Mouse (Mus musculus) CH12.LX (cell line): ENCODE results near the gene Serpine2. TPM values are rescaled to one million over a fixed set of nuclear protein-coding genes. Genes with fewer than 3 reads are reported as not detected.

Experiments
- DNase-seq: peaks from one replicate; pipeline ENCODE4 v3.0.0-alpha.2; 2013; ENCODE audit errors: extremely low read depth
- H3K27ac ChIP-seq: 2 replicates; pipeline ENCODE4 v1.5.1; 2012; ENCODE audit warnings: low read depth, mild to moderate bottlenecking, control low read depth, moderate library complexity; ENCODE audit not compliant: insufficient read depth
- H3K27me3 ChIP-seq: replicated peaks from 2 replicates; pipeline ENCODE3; 2012; ENCODE audit warnings: inconsistent platforms
- H3K36me3 ChIP-seq, 2 experiments: replicated peaks in 1 of 2; 2 replicates each; pipeline versions ENCODE3 to v1.6.1; 2012; ENCODE audit warnings: inconsistent platforms in 1 of 2, low read length in 1 of 2, mild to moderate bottlenecking in 1 of 2, mixed read lengths in 1 of 2, moderate library complexity in 1 of 2; ENCODE audit not compliant: control insufficient read depth in 1 of 2, insufficient read depth in 1 of 2
- H3K4me1 ChIP-seq, 2 experiments: 2 replicates each; pipeline ENCODE4 v1.6.1; 2012; ENCODE audit warnings: inconsistent platforms in 1 of 2, moderate library complexity in 1 of 2; ENCODE audit not compliant: insufficient read depth in 2 of 2, control insufficient read depth in 1 of 2
- H3K4me2 ChIP-seq: 2 replicates; pipeline ENCODE4 v1.6.1; 2012; ENCODE audit warnings: low read depth, mild to moderate bottlenecking, control low read depth; ENCODE audit not compliant: poor library complexity, insufficient read depth, severe bottlenecking
- H3K4me3 ChIP-seq, 3 experiments: fragments of 150-350 bp in 1 of 3; sonication (generic) in 1 of 3; replicated peaks in 1 of 3; 2 replicates each; pipeline versions ENCODE3 to v1.5.1; 2011 to 2012; ENCODE audit warnings: low read depth in 2 of 3, low read length in 2 of 3, mild to moderate bottlenecking in 2 of 3, moderate library complexity in 2 of 3, control low read depth in 1 of 3, improper control_type of control experiment in 1 of 3, inconsistent platforms in 1 of 3, mixed read lengths in 1 of 3; ENCODE audit not compliant: poor library complexity in 1 of 3
- H3K79me2 ChIP-seq: replicated peaks from 2 replicates; pipeline ENCODE4 v1.6.1; 2012; ENCODE audit warnings: mild to moderate bottlenecking, moderate library complexity; ENCODE audit not compliant: control insufficient read depth, poor library complexity, insufficient read depth, severe bottlenecking; ENCODE audit errors: extremely low read depth
- H3K9ac ChIP-seq: 2 replicates; pipeline ENCODE4 v1.6.1; 2012; ENCODE audit warnings: low read depth, mild to moderate bottlenecking, control low read depth, moderate library complexity; ENCODE audit not compliant: insufficient read depth
- H3K9me3 ChIP-seq: replicated peaks from 2 replicates; pipeline ENCODE3; 2012; ENCODE audit warnings: low read length, inconsistent platforms, mixed read lengths
- CHD1 ChIP-seq: IDR thresholded peaks from 2 replicates; pipeline ENCODE4 v1.6.1; 2012; ENCODE audit warnings: low read depth, low read length, improper control_type of control experiment, inconsistent platforms
- CTCF ChIP-seq, 2 experiments: IDR thresholded peaks in 1 of 2; conservative IDR thresholded peaks in 1 of 2; 2 replicates each; pipeline ENCODE4 v1.5.1; 2011 to 2012; ENCODE audit warnings: low read depth in 2 of 2, low read length in 2 of 2, improper control_type of control experiment in 1 of 2, inconsistent platforms in 1 of 2, mild to moderate bottlenecking in 1 of 2, moderate library complexity in 1 of 2
- EP300 ChIP-seq: IDR thresholded peaks from 2 replicates; pipeline ENCODE4 v1.6.1; 2011; ENCODE audit warnings: low read length, improper control_type of control experiment
- ETS1 ChIP-seq: conservative IDR thresholded peaks from 2 replicates; pipeline ENCODE4 v1.6.1; 2012; ENCODE audit warnings: low read depth, mild to moderate bottlenecking, inconsistent platforms, low read length, improper control_type of control experiment, moderate library complexity
- IRF4 ChIP-seq: IDR thresholded peaks from 2 replicates; pipeline ENCODE4 v1.6.1; 2014; ENCODE audit warnings: low read depth, mild to moderate bottlenecking, inconsistent platforms, low read length, improper control_type of control experiment
- JUN ChIP-seq: IDR thresholded peaks from 2 replicates; pipeline ENCODE4 v1.6.1; 2011; ENCODE audit warnings: low read depth, mild to moderate bottlenecking, low read length, improper control_type of control experiment, moderate library complexity; ENCODE audit not compliant: insufficient read depth
- MAFK ChIP-seq: IDR thresholded peaks from 2 replicates; pipeline ENCODE4 v1.6.1; 2011; ENCODE audit warnings: low read length, improper control_type of control experiment; ENCODE audit not compliant: insufficient replicate concordance
- MAX ChIP-seq: IDR thresholded peaks from 2 replicates; pipeline ENCODE4 v1.6.1; 2011; ENCODE audit warnings: low read length, improper control_type of control experiment
- MAZ ChIP-seq: IDR thresholded peaks from 2 replicates; pipeline ENCODE4 v1.6.1; 2012; ENCODE audit warnings: low read depth, mild to moderate bottlenecking, inconsistent platforms, low read length, improper control_type of control experiment, moderate library complexity
- MEF2A ChIP-seq: IDR thresholded peaks from 2 replicates; pipeline ENCODE4 v1.6.1; 2014; ENCODE audit warnings: low read depth, mild to moderate bottlenecking, inconsistent platforms, low read length, improper control_type of control experiment, borderline replicate concordance
- MXI1 ChIP-seq: IDR thresholded peaks from 2 replicates; pipeline ENCODE4 v1.6.1; 2011; ENCODE audit warnings: mild to moderate bottlenecking, low read depth, low read length, improper control_type of control experiment
- MYC ChIP-seq: IDR thresholded peaks from 2 replicates; pipeline ENCODE4 v1.6.1; 2011; ENCODE audit warnings: low read depth, mild to moderate bottlenecking, improper control_type of control experiment, low read length
- RAD21 ChIP-seq: IDR thresholded peaks from 2 replicates; pipeline ENCODE4 v1.6.1; 2011; ENCODE audit warnings: low read depth, mild to moderate bottlenecking, low read length, improper control_type of control experiment, moderate library complexity
- SIN3A ChIP-seq: IDR thresholded peaks from 2 replicates; pipeline ENCODE4 v1.6.1; 2012; ENCODE audit warnings: low read length, improper control_type of control experiment, inconsistent platforms
- SMC3 ChIP-seq: IDR thresholded peaks from 2 replicates; pipeline ENCODE4 v1.6.1; 2011; ENCODE audit warnings: low read depth, low read length, improper control_type of control experiment
- USF1 ChIP-seq: IDR thresholded peaks from 2 replicates; pipeline ENCODE4 v1.6.1; 2014; ENCODE audit warnings: low read depth, mild to moderate bottlenecking, inconsistent platforms, low read length, improper control_type of control experiment
- ZC3H11A ChIP-seq: IDR thresholded peaks from 2 replicates; pipeline ENCODE4 v1.6.1; 2012; ENCODE audit warnings: low read depth, mild to moderate bottlenecking, inconsistent platforms, low read length, improper control_type of control experiment
- ZNF384 ChIP-seq: IDR thresholded peaks from 2 replicates; pipeline ENCODE4 v1.6.1; 2012; ENCODE audit warnings: low read depth, low read length, improper control_type of control experiment, inconsistent platforms
- dilution Hi-C: fragments of 300-500 bp; cut with MboI; formaldehyde crosslinking; loops from 2 replicates; pipeline ENCODE4 v1.14.3; 2020; ENCODE audit warnings: low sequenced_read_pairs; ENCODE audit not compliant: extremely low pct_unique_long_range_greater_than_20kb, extremely low pct_ligation_motif_present
- in situ Hi-C: fragments of 300-500 bp; cut with MboI; formaldehyde crosslinking; loops from 3 replicates; pipeline ENCODE4 v1.14.3; 2019; ENCODE audit warnings: low sequenced_read_pairs, low pct_ligation_motif_present, low pct_unique_long_range_greater_than_20kb, mixed read lengths
- polyA plus RNA-seq: library from polyadenylated mRNA; unstranded; fragments of >175 nt; gene quantifications from 2 replicates; pipeline ENCODE4 v1.2.1, GENCODE M21; 2012; ENCODE audit warnings: low read depth; ENCODE audit not compliant: insufficient read length
- total RNA-seq, 2 experiments: library from RNA; depleted of rRNA; stranded (reverse); fragments of 300-350 nt in 1 of 2; fragments of >200 nt in 1 of 2; gene quantifications; 2 replicates each; pipeline ENCODE4 v1.2.3; 2012 to 2014

Gene Serpine2
- total and polyA plus RNA-seq, 3 experiments, result 14.8 to 17.3 (median 15.1) TPM

GRCm38 (mm10) chr1:79762282-79763250 lies 98.4 kb downstream of the Serpine2 start (continued):
- TF ChIP-seq MXI1 (no peak; the same call in 1 of the 2 replicates), IRF4 (peak; percentile 58; the same call in 1 of the 2 replicates), SMC3 (no peak), MYC (no peak; the same call in 1 of the 2 replicates), ZC3H11A (no peak), RAD21 (no peak), ZNF384 (no peak), CTCF (conservative IDR thresholded peaks at IDR 0.05 in 1 of 2, IDR thresholded peaks at IDR 0.05 in 1 of 2; ENCODE audit: low read depth in 2 of 2, low read length in 2 of 2) (no peak), MAX (0 out of 2 replicates have a peak, but pooled peaks have one; percentile 26), MAZ (no peak), CHD1 (peak; percentile 68; the same call in 1 of the 2 replicates), JUN (no peak)

- Histone ChIP-seq H3K4me2 (peak overlapping the region; percentile 62), H3K27me3 (no peaks in the 10 kb centered on the region), H3K79me2 (peaks cover 34% of the 10 kb centered on the region), H3K4me3 (peak overlapping the region in 2 of 3 experiments; percentile 50 to 99), H3K4me1 (peaks cover 12 to 64% of the 10 kb centered on the region in 2 experiments), H3K9ac (0 out of 2 replicates have a peak overlapping the region, but pooled peaks have one; percentile 11), H3K36me3 (peaks cover 0 to 7% of the 10 kb centered on the region in 2 experiments), H3K9me3 (no peaks in the 10 kb centered on the region), H3K27ac (no peak overlapping the region)
- TF ChIP-seq ETS1 (no peak), MEF2A (0 out of 2 replicates have a peak, but pooled peaks have one; percentile 1), USF1 (no peak), EP300 (no peak), ZNF384 (peak; percentile 79), MAFK (no peak), SIN3A (no peak)
- dilution Hi-C loops, result no loop called here
- DNase-seq, result no peak
- in situ Hi-C loops, result loop anchor here (25.0 kb wide), 1 partner anchor 725 kb away; no protein-coding TSS in a partner anchor
Measured at GRCm38 (mm10) chr1:79761917-79762271, 99.1 kb downstream of the Serpine2 start.
